ENCODE assay signal across 8 mouse cellular contexts in the genomic region with DNA sequence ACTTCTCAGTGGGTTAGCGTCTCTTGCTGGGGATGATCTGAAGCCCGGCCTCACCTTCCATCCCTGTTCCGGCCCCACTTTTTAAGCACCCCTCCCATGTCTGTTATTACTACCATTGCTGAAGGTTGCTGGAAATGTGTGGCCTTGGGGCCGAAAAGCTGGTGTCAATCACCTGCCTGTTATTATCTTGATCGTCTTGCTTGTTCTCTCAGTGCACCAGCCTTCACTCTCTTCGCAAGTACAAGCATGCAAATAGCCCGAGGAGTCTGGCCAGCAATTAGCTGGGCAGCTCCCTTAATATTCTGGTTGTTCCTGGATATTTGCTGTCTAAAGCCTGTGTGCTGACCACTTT. TPM values are rescaled to one million over a fixed set of nuclear protein-coding genes. Genes with fewer than 3 reads are reported as not detected.
DNase-seq lines count a peak whose midpoint lies in the region; ATAC-seq lines count a peak whose summit lies in the region.

No protein-coding gene starts in this region.

- peaks cover 42% of the 10 kb centered on the region for H3K4me1 ChIP-seq in liver, embryonic 12.5 days
- peaks cover 23% of the 10 kb centered on the region for H3K4me1 ChIP-seq in stomach, embryonic 15.5 days

- peak overlapping the region; percentile 98 for H3K4me2 ChIP-seq in liver, embryonic 12.5 days
- peak overlapping the region; percentile 87 for H3K4me2 ChIP-seq in stomach, embryonic 15.5 days

- H3K9ac ChIP-seq in liver, embryonic 12.5 days: peak overlapping the region; percentile 98
- H3K9ac ChIP-seq in stomach, embryonic 15.5 days: peak overlapping the region; percentile 99

- H3K27ac ChIP-seq in liver, embryonic 12.5 days: peak overlapping the region; percentile 91
- no peak overlapping the region for H3K27ac ChIP-seq in stomach, embryonic 15.5 days

- ATAC-seq in liver, embryonic 12.5 days: no peak
- no peak for ATAC-seq in stomach, embryonic 15.5 days (ENCODE audit: insufficient read depth, low FRiP score, low read depth)

- 0 out of 2 replicates have a peak, but pooled peaks cover 2% of the 10 kb centered on the region for H3K36me3 ChIP-seq in liver, embryonic 12.5 days
- H3K36me3 ChIP-seq in stomach, embryonic 15.5 days: no peaks in the 10 kb centered on the region

- peak overlapping the region; percentile 99 for H3K4me3 ChIP-seq in liver, embryonic 12.5 days
- peak overlapping the region; percentile 99 for H3K4me3 ChIP-seq in stomach, embryonic 15.5 days (replicated peaks)

- peak; percentile 42 for DNase-seq in kidney, adult 18-20 months
- DNase-seq in kidney, adult 9 months: no peak
- DNase-seq in c-Kit-negative CD71-positive TER-119-positive erythroid progenitor cells, embryonic 14.5 days (ENCODE audit: low read depth, low spot score): peak; percentile 22
- peak; percentile 19 to 39 for DNase-seq in heart, postnatal 36 days
- no peak for DNase-seq in ovary, postnatal 10 days (ENCODE audit: low spot score)
- DNase-seq in left cerebral cortex, postnatal 25 days (ENCODE audit: low spot score in 2 of 2): no peak

- H3K9me3 ChIP-seq in liver, embryonic 12.5 days (replicated peaks): no peaks in the 10 kb centered on the region
- no peaks in the 10 kb centered on the region for H3K9me3 ChIP-seq in stomach, embryonic 15.5 days

- 3% methylated on average over 7 of the region's 7 CpGs for WGBS in liver, embryonic 12.5 days (ENCODE audit: insufficient replicate concordance)
- 1% methylated on average over 7 of the region's 7 CpGs for WGBS in stomach, embryonic 15.5 days

- no peaks in the 10 kb centered on the region for H3K27me3 ChIP-seq in liver, embryonic 12.5 days (replicated peaks)
- no peaks in the 10 kb centered on the region for H3K27me3 ChIP-seq in stomach, embryonic 15.5 days (replicated peaks)

- intact Hi-C loops in heart, postnatal 36 days (cut with DNase I): no loop called here
- intact Hi-C loops in left cerebral cortex, postnatal 25 days (cut with DNase I): loop anchor here (2.0 kb wide), 1 partner anchor 37 kb away; no protein-coding TSS in a partner anchor

RNA-seq across cellular contexts. Expression of gene Socs7, which starts 1.3 kb away (rescaled TPM):
- total RNA-seq in heart, postnatal 36 days (2021): 10 to 100 TPM; 18.3 to 19.6 TPM
- polyA plus RNA-seq in liver, embryonic 12.5 days (2016; fragmentation: Nextera tagmentation; extraction: Ambion mirVana): 1.9 and 2.1 TPM in 2 replicates
- polyA plus RNA-seq in stomach, embryonic 15.5 days (2015; fragmentation: Nextera tagmentation; extraction: Ambion mirVana): 3.4 and 3.8 TPM in 2 replicates
- 10 to 100 TPM; 87.3 to 94.1 TPM for total RNA-seq in left cerebral cortex, postnatal 25 days (2021)

RNA-seq across cellular contexts. Expression of gene Gpr179, which starts 11.7 kb away (rescaled TPM):
- under 1 TPM; 0.08 to 0.11 TPM for total RNA-seq in heart, postnatal 36 days (2021)
- polyA plus RNA-seq in liver, embryonic 12.5 days (2016; fragmentation: Nextera tagmentation; extraction: Ambion mirVana): 0.02 TPM in 1 of 2 replicates, not detected in the other
- 0.19 and 0.21 TPM in 2 replicates for polyA plus RNA-seq in stomach, embryonic 15.5 days (2015; fragmentation: Nextera tagmentation; extraction: Ambion mirVana)
- total RNA-seq in left cerebral cortex, postnatal 25 days (2021): under 1 TPM; 0.18 to 0.43 TPM

RNA-seq across cellular contexts. Expression of gene Mrpl45, which starts 48.1 kb away (rescaled TPM):
- 10 to 100 TPM; 55.3 to 65.3 TPM for total RNA-seq in heart, postnatal 36 days (2021)
- 38.9 and 44.0 TPM in 2 replicates for polyA plus RNA-seq in liver, embryonic 12.5 days (2016; fragmentation: Nextera tagmentation; extraction: Ambion mirVana)
- 41.5 and 46.4 TPM in 2 replicates for polyA plus RNA-seq in stomach, embryonic 15.5 days (2015; fragmentation: Nextera tagmentation; extraction: Ambion mirVana)
- 10 to 100 TPM; 27.0 to 27.2 TPM for total RNA-seq in left cerebral cortex, postnatal 25 days (2021)

RNA-seq across cellular contexts. Expression of gene Arhgap23, which starts 51.7 kb away (rescaled TPM):
- total RNA-seq in heart, postnatal 36 days (2021): 10 to 100 TPM; 16.0 to 18.0 TPM
- polyA plus RNA-seq in liver, embryonic 12.5 days (2016; fragmentation: Nextera tagmentation; extraction: Ambion mirVana): 17.3 and 19.7 TPM in 2 replicates
- 6.1 and 6.2 TPM in 2 replicates for polyA plus RNA-seq in stomach, embryonic 15.5 days (2015; fragmentation: Nextera tagmentation; extraction: Ambion mirVana)
- total RNA-seq in left cerebral cortex, postnatal 25 days (2021): 10 to 100 TPM; 63.8 to 66.5 TPM

Comparison
In these comparisons a context has a peak if more than half of its experiments do, and no peak if none do; other contexts are left out.
1. DNase-seq: peak in kidney, adult 18-20 months (single experiment), c-Kit-negative CD71-positive TER-119-positive erythroid progenitor cells, embryonic 14.5 days (single experiment) and heart, postnatal 36 days (2 of 2); none in kidney, adult 9 months (single experiment), ovary, postnatal 10 days (single experiment) and left cerebral cortex, postnatal 25 days (0 of 2).
2. RNA of gene Socs7, which starts 1.3 kb away (total RNA-seq): 87.3 to 94.1 TPM in left cerebral cortex, postnatal 25 days; 18.3 to 19.6 TPM in heart, postnatal 36 days; every median in the first group is over 4 times any median in the second.